Comparison of ENCODE assay signal across 24 mouse cellular contexts in the genomic region with DNA sequence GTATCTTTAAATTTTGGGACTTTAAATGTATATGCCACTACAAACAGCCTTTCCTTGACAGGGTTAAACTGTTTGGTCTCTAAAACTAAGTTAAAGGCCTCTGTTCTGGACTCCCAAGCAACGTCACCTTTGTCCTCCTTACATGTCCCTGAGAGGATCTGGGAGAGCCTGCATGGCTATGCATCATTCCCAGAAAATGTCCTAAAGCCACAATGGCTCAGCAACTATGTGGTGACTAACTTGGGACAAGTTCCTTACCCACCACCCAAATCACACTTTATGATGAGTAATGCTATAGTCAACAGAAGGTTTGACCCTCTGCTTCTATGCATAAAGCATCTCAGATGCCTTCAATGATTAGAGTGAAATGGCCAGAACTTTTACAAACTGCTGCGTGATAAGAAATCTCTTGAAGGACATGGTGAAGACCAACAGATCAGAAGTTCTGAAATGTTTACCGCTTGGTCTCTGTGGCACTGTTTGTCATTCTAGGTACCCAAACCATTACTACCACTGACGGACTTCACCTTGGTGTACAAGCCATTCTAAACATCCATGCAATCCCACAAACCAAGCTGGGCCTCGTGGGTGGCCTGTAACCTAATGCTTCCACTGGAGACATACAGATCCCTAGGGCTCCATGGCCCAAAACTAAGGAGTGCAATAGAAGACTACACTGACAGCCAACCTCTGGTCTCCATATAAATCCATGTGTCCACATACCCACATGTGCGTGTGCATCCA. TPM values are rescaled to one million over a fixed set of nuclear protein-coding genes. Genes with fewer than 3 reads are reported as not detected.
DNase-seq lines count a peak whose midpoint lies in the region; TF ChIP-seq lines count a peak whose summit lies in the region.
"Had no signal": no experiment of that assay in that cellular context is flagged by ENCODE, and none has a peak within 500 bp of the region (broad histone marks: within the 10 kb centered on the region; RNA-seq: fewer than 3 reads in every experiment).

No protein-coding gene starts in this region.

- no peak overlapping the region for H3ac ChIP-seq in C2C12 (ENCODE audit: control insufficient read depth, insufficient read length, low read depth)

- 77% methylated on average over 6 of the region's 6 CpGs for WGBS in heart, adult 2 months

- H3K36me3 ChIP-seq in heart, adult 2 months (ENCODE audit: control insufficient read depth, insufficient read depth, low read length): peaks cover 36% of the 10 kb centered on the region
- H3K36me3 ChIP-seq in C2C12 (ENCODE audit: control insufficient read depth, insufficient read depth): peaks cover 1% of the 10 kb centered on the region
- H3K36me3 ChIP-seq: forebrain, embryonic 15.5 days; heart, embryonic 15.5 days; hindbrain, embryonic 13.5 days; liver, embryonic 15.5 days; lung, embryonic 15.5 days; stomach, embryonic 15.5 days had no signal

- no peak for TF ChIP-seq EP300 in heart, adult 2 months (IDR thresholded peaks at IDR 0.05; ENCODE audit: insufficient read depth, low read depth, low read length)

- no peak overlapping the region for H3K9ac ChIP-seq in heart, adult 2 months (ENCODE audit: low read depth, low read length)
- H3K9ac ChIP-seq: forebrain, embryonic 15.5 days; heart, embryonic 15.5 days; hindbrain, embryonic 13.5 days; liver, embryonic 15.5 days; lung, embryonic 15.5 days; stomach, embryonic 15.5 days had no signal

- peak overlapping the region; percentile 52 for H3K27ac ChIP-seq in heart, adult 2 months
- H3K27ac ChIP-seq: forebrain, embryonic 15.5 days; heart, embryonic 15.5 days; hindbrain, embryonic 13.5 days; kidney, postnatal 0 days; liver, embryonic 15.5 days; lung, embryonic 15.5 days; stomach, embryonic 15.5 days had no signal

- DNase-seq in adrenal gland, adult (ENCODE audit: inconsistent age in 2 of 2, low spot score in 1 of 2): peak; percentile 66 to 83
- DNase-seq in adrenal gland, adult 8-10 months: no peak
- DNase-seq in heart, adult 2 months: no peak
- DNase-seq in heart, adult 8-10 months (ENCODE audit: low spot score): no peak
- DNase-seq in adrenal gland, postnatal 36 days: peak; percentile 40 to 48
- no peak for DNase-seq in right cerebral cortex, postnatal 14 days
- DNase-seq in right cerebral cortex, postnatal 10 days (ENCODE audit: low spot score in 2 of 2): no peak
- DNase-seq: cerebellum, adult 8-10 months; cerebellum, postnatal 25 days; gastrocnemius, postnatal 36 days; heart, postnatal 4 days; kidney, adult 8-10 months; kidney, postnatal 4 days; layer of hippocampus, postnatal 36 days; left cerebral cortex, postnatal 4 days; right cerebral cortex, postnatal 25 days had no signal

- H3K79me2 ChIP-seq in heart, adult 2 months (replicated peaks; ENCODE audit: control insufficient read depth, insufficient read depth, low read length): peaks cover 1% of the 10 kb centered on the region
- H3K79me2 ChIP-seq in C2C12 (ENCODE audit: control insufficient read depth, insufficient read depth): peaks cover 93% of the 10 kb centered on the region

- peaks cover 85% of the 10 kb centered on the region for H3K79me3 ChIP-seq in C2C12 (ENCODE audit: low read depth)

- peaks cover 22% of the 10 kb centered on the region for H3K4me1 ChIP-seq in heart, adult 2 months (ENCODE audit: control insufficient read depth, insufficient read depth, low read length)
- H3K4me1 ChIP-seq: forebrain, embryonic 15.5 days; hindbrain, embryonic 13.5 days; liver, embryonic 15.5 days; stomach, embryonic 15.5 days had no signal

- TF ChIP-seq CTCF in heart, adult 2 months (IDR thresholded peaks at IDR 0.05): no peak
- no peak for TF ChIP-seq CTCF in C2C12 (IDR thresholded peaks at IDR 0.05; ENCODE audit: control insufficient read depth, insufficient read depth, insufficient read length)

- intact Hi-C loops in heart, adult 2 months (cut with DNase I): no loop called here

- TF ChIP-seq POLR2A in heart, adult 2 months (IDR thresholded peaks at IDR 0.05; ENCODE audit: insufficient read depth, low read depth, low read length): no peak

- no peaks in the 10 kb centered on the region for H3K27me3 ChIP-seq in heart, adult 2 months (ENCODE audit: control insufficient read depth, insufficient read depth, low read length)
- no peaks in the 10 kb centered on the region for H3K27me3 ChIP-seq in C2C12 (ENCODE audit: control insufficient read depth, insufficient read depth, insufficient read length)
- H3K27me3 ChIP-seq: forebrain, embryonic 15.5 days; heart, embryonic 15.5 days; hindbrain, embryonic 13.5 days; liver, embryonic 15.5 days; lung, embryonic 15.5 days; stomach, embryonic 15.5 days had no signal

- H3K4me3 ChIP-seq in heart, adult 2 months: no peak overlapping the region
- H3K4me3 ChIP-seq in C2C12 (ENCODE audit: insufficient read depth, poor library complexity, severe bottlenecking): no peak overlapping the region
- H3K4me3 ChIP-seq: forebrain, embryonic 15.5 days; heart, embryonic 15.5 days; hindbrain, embryonic 13.5 days; liver, embryonic 15.5 days; lung, embryonic 15.5 days; stomach, embryonic 15.5 days had no signal

TF ChIP-seq in C2C12, 6 proteins besides CTCF, POLR2A, EP300 and RAD21:
- TF ChIP-seq MYOD1 (IDR thresholded peaks at IDR 0.05; ENCODE audit: control insufficient read depth, insufficient read length, low read depth) (peak; percentile 53), MAX (IDR thresholded peaks at IDR 0.05) (peak; percentile 65), CEBPB (IDR thresholded peaks at IDR 0.05; ENCODE audit: low read depth) (no peak), MYOG (IDR thresholded peaks at IDR 0.05; ENCODE audit: control insufficient read depth, extremely low read depth, insufficient read length) (no peak), USF1 (IDR thresholded peaks at IDR 0.05; ENCODE audit: low read depth) (no peak), FOSL1 (IDR thresholded peaks at IDR 0.05; ENCODE audit: insufficient read depth, low read length, poor library complexity, severe bottlenecking) (peak; percentile 97)

RNA-seq across cellular contexts. Expression of gene Cobll1, which starts 11.9 kb away (rescaled TPM):
- total RNA-seq in adrenal gland, adult 8-10 months (2022): 100 to 1,000 TPM; 247 to 481 (median 339) TPM
- total RNA-seq in heart, adult 2 months (2021): 10 to 100 TPM; 53.3 to 76.8 TPM
- 19.3 and 35.1 TPM in 2 replicates for polyA plus RNA-seq in heart, adult 2 months (2012; rRNA removed)
- total RNA-seq in heart, adult 8-10 months (2022): 10 to 100 TPM; 62.1 to 74.3 (median 67.0) TPM
- polyA plus RNA-seq in C2C12 (2012; fragmentation: generic; extraction: Trizol): 16.3 TPM
- total RNA-seq in adrenal gland, postnatal 36 days (2021): 100 to 1,000 TPM; 264 to 353 TPM

Comparison
In these comparisons a context has a peak if more than half of its experiments do, and no peak if none do; other contexts are left out.
1. DNase-seq: peak in adrenal gland, adult (2 of 2) and adrenal gland, postnatal 36 days (2 of 2); none in adrenal gland, adult 8-10 months (single experiment), heart, adult 2 months (0 of 2), heart, adult 8-10 months (single experiment), right cerebral cortex, postnatal 14 days (single experiment) and right cerebral cortex, postnatal 10 days (0 of 2).